Mouse (Mus musculus) hindbrain, postnatal 0 days (tissue): ENCODE data around the gene Slc2a2. TPM values are rescaled to one million over a fixed set of nuclear protein-coding genes. Genes with fewer than 3 reads are reported as not detected.

Source experiments
- ATAC-seq: fragments of 200-750 bp; cut with Nextera tagmentation; 2 replicates; pipeline ENCODE4 v1.8.0; 2017; ENCODE audit warnings: mild to moderate bottlenecking, moderate TSS enrichment, moderate library complexity
- DNase-seq: peaks from one replicate; pipeline ENCODE4 v3.0.0-alpha.2; 2015; ENCODE audit warnings: low spot score
- H3K27ac ChIP-seq: fragments of 300-500 bp; sonication (generic); 2 replicates; pipeline ENCODE4 v1.5.1; 2014; ENCODE audit warnings: mild to moderate bottlenecking
- H3K27me3 ChIP-seq: fragments of 300-500 bp; sonication (generic); 2 replicates; pipeline ENCODE4 v1.6.1; 2014; ENCODE audit warnings: low read length, mixed read lengths; ENCODE audit not compliant: insufficient read depth
- H3K36me3 ChIP-seq: fragments of 300-500 bp; sonication (generic); 2 replicates; pipeline ENCODE4 v1.6.1; 2014; ENCODE audit warnings: low read length, mixed read lengths; ENCODE audit not compliant: insufficient read depth
- H3K4me1 ChIP-seq: fragments of 300-500 bp; sonication (generic); 2 replicates; pipeline ENCODE4 v1.6.1; 2014; ENCODE audit warnings: antibody characterized with exemption, low read length, mixed read lengths; ENCODE audit not compliant: insufficient read depth
- H3K4me2 ChIP-seq: fragments of 300-500 bp; sonication (generic); 2 replicates; pipeline ENCODE4 v1.6.1; 2014; ENCODE audit warnings: low read depth, mild to moderate bottlenecking, low read length, moderate library complexity, mixed read lengths
- H3K4me3 ChIP-seq: fragments of 300-500 bp; sonication (generic); 2 replicates; pipeline ENCODE4 v1.5.1; 2014; ENCODE audit warnings: low read length
- H3K9ac ChIP-seq: fragments of 300-500 bp; sonication (generic); replicated peaks from 2 replicates; pipeline ENCODE4 v1.6.1; 2014; ENCODE audit warnings: mild to moderate bottlenecking, low read length, moderate library complexity, mixed read lengths
- H3K9me3 ChIP-seq: fragments of 300-500 bp; sonication (generic); 2 replicates; pipeline ENCODE4 v1.6.1; 2016; ENCODE audit warnings: low read length, mixed read lengths
- CTCF ChIP-seq: IDR thresholded peaks from 2 replicates; pipeline ENCODE4 v1.5.1; 2016; ENCODE audit warnings: antibody characterized with exemption, control low read depth, low read depth
- WGBS: fragments of 180-500 bp; shearing (Covaris S2); extraction: QIAGEN DNeasy Blood & Tissue Kit; methylation state at CpG from one replicate; pipeline ENCODE4 v1.1.7; 2014; 5-methylcytosine and 5-hydroxymethylcytosine counted together
- polyA plus RNA-seq: library from polyadenylated mRNA; unstranded; fragments of >200 nt; fragmentation: Nextera tagmentation; extraction: Ambion mirVana; gene quantifications from 2 replicates; pipeline ENCODE4 v1.2.1, GENCODE M21; 2015
- total RNA-seq: library from RNA; depleted of rRNA; stranded (reverse); fragments of >200 nt; gene quantifications from 2 replicates; pipeline ENCODE4 v1.2.3, GENCODE M21; 2014; rRNA removed

Slc2a2 gene
- not detected in 2 replicates for total RNA-seq
- 0.09 TPM in 1 of 2 replicates, not detected in the other for polyA plus RNA-seq

- Histone ChIP-seq H3K4me3 (no peak within 1 kb of the TSS), H3K9ac (no peak within 1 kb of the TSS), H3K4me2 (no peak within 1 kb of the TSS), H3K4me1 (no peaks in the 10 kb centered on the region), H3K27me3 (no peaks in the 10 kb centered on the region), H3K27ac (no peak within 1 kb of the TSS), H3K9me3 (no peaks in the 10 kb centered on the region), H3K36me3 (no peaks in the 10 kb centered on the region)
- TF ChIP-seq CTCF = no peak
- ATAC-seq (no peak), DNase-seq (no peak)
- 91% methylated on average over 2 of the region's 2 CpGs for WGBS
Measured at GRCm38 (mm10) chr3:28697797-28698196, at the start of gene Slc2a2. Gene Slc2a2 (plus strand): TSS chr3:28697903.

GRCm38 (mm10) chr3:28652574-28652973 lies 45.1 kb upstream of the Slc2a2 start:
- Histone ChIP-seq H3K4me2 (no peak overlapping the region), H3K27me3 (no peaks in the 10 kb centered on the region), H3K9ac (no peak overlapping the region), H3K4me3 (no peak overlapping the region), H3K9me3 (no peaks in the 10 kb centered on the region), H3K36me3 (peaks cover 56% of the 10 kb centered on the region), H3K4me1 (no peaks in the 10 kb centered on the region), H3K27ac (no peak overlapping the region)
- WGBS = 58% methylated on average over 3 of the region's 3 CpGs
- ATAC-seq (no peak), DNase-seq (no peak)
- TF ChIP-seq CTCF = no peak

GRCm38 (mm10) chr3:28653043-28653442 lies 44.7 kb upstream of the Slc2a2 start:
- ATAC-seq (no peak), DNase-seq (no peak)
- TF ChIP-seq CTCF = no peak
- 71% methylated on average over 3 of the region's 3 CpGs for WGBS
- Histone ChIP-seq H3K4me3 (no peak overlapping the region), H3K4me1 (no peaks in the 10 kb centered on the region), H3K9ac (no peak overlapping the region), H3K36me3 (peaks cover 53% of the 10 kb centered on the region), H3K27me3 (no peaks in the 10 kb centered on the region), H3K4me2 (no peak overlapping the region), H3K27ac (no peak overlapping the region), H3K9me3 (no peaks in the 10 kb centered on the region)

GRCm38 (mm10) chr3:28654740-28655139 lies 43.0 kb upstream of the Slc2a2 start:
- H3K27ac ChIP-seq = no peak overlapping the region
- H3K27me3 ChIP-seq = no peaks in the 10 kb centered on the region
- no peaks in the 10 kb centered on the region for H3K4me1 ChIP-seq
- TF ChIP-seq CTCF = no peak
- no peak overlapping the region for H3K4me3 ChIP-seq
- peaks cover 42% of the 10 kb centered on the region for H3K36me3 ChIP-seq
- H3K9ac ChIP-seq = no peak overlapping the region
- DNase-seq (no peak), ATAC-seq (no peak)
- no peak overlapping the region for H3K4me2 ChIP-seq
- no peaks in the 10 kb centered on the region for H3K9me3 ChIP-seq

- peak; percentile 21 for DNase-seq
- 43% methylated on average over 1 of the region's 1 CpGs for WGBS
- no peak for ATAC-seq
- no peak overlapping the region for H3K9ac ChIP-seq
- H3K27ac ChIP-seq = no peak overlapping the region
- TF ChIP-seq CTCF = peak; percentile 40; the same call in 1 of the 2 replicates
- H3K4me3 ChIP-seq = no peak overlapping the region
- no peaks in the 10 kb centered on the region for H3K27me3 ChIP-seq
- H3K4me1 ChIP-seq = no peaks in the 10 kb centered on the region
- no peak overlapping the region for H3K4me2 ChIP-seq
- H3K36me3 ChIP-seq = peaks cover 49% of the 10 kb centered on the region
- no peaks in the 10 kb centered on the region for H3K9me3 ChIP-seq
Measured at GRCm38 (mm10) chr3:28658349-28658748, 39.4 kb upstream of the Slc2a2 start.

- no peak for ATAC-seq
- no peak overlapping the region for H3K27ac ChIP-seq
- 43% methylated on average over 7 of the region's 7 CpGs for WGBS
Measured at GRCm38 (mm10) chr3:28680851-28681250, 16.9 kb upstream of the Slc2a2 start.

GRCm38 (mm10) chr3:28681866-28682265 lies 15.8 kb upstream of the Slc2a2 start:
- no peak overlapping the region for H3K27ac ChIP-seq
- DNase-seq (no peak), ATAC-seq (no peak)
- H3K27me3 ChIP-seq = no peaks in the 10 kb centered on the region
- H3K4me1 ChIP-seq = no peaks in the 10 kb centered on the region
- H3K36me3 ChIP-seq = no peaks in the 10 kb centered on the region
- H3K9me3 ChIP-seq = no peaks in the 10 kb centered on the region
- H3K4me3 ChIP-seq = no peak overlapping the region
- no peak overlapping the region for H3K4me2 ChIP-seq
- WGBS = 41% methylated on average over 6 of the region's 6 CpGs
- TF ChIP-seq CTCF = no peak
- H3K9ac ChIP-seq = no peak overlapping the region

More at GRCm38 (mm10) chr3:28680851-28681250, 16.9 kb upstream of the Slc2a2 start:
- Histone ChIP-seq H3K4me3 (no peak overlapping the region), H3K36me3 (no peaks in the 10 kb centered on the region), H3K27me3 (no peaks in the 10 kb centered on the region), H3K9ac (no peak overlapping the region), H3K9me3 (no peaks in the 10 kb centered on the region), H3K4me1 (no peaks in the 10 kb centered on the region), H3K4me2 (no peak overlapping the region)
- no peak for DNase-seq
- TF ChIP-seq CTCF = no peak
